Mouse (Mus musculus): ENCODE measurements around the gene Ccdc157.
A peak's percentile ranks its signal among the peaks of the same experiment; 100 is the strongest.
"Not testable (repeated sequence)": the region's sequence is repeated elsewhere in the genome, so short reads cannot be mapped to it uniquely, and the experiment has no call there.

Gene Ccdc157

GRCm38 (mm10) chr11:4182061-4182460, 22.0 kb upstream of the Ccdc157 start:
- DNase-seq: peak; percentile 92

- peak; percentile 95 for DNase-seq
Observed at GRCm38 (mm10) chr11:4177716-4178115, 17.6 kb upstream of the Ccdc157 start.

DNA sequence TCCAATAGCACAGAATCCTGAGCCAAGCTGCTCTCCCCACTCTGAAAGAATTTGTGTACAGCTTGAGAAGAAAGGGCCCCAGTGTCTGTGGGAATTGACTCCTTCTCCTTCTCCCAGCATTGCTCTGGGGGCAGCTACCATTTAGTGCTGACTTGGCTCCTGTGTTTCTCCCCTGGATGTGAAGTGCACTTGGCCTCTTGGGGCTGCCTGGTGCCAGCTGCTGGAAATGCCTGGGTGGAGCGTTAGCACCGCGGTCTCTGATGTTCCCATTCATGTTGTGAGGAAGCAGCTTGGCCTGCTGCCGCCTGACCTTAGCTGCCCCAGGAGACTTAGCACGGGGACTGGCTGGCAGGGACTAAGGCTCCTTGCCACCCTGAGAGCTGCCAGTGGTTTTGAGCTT, 14.5 kb upstream of the Ccdc157 start:
- peak; percentile 98 for DNase-seq

- DNase-seq: no peak
Observed at GRCm38 (mm10) chr11:4166467-4167090, 6.5 kb upstream of the Ccdc157 start.

GRCm38 (mm10) chr11:4164701-4165100, 4.6 kb upstream of the Ccdc157 start:
- DNase-seq: no peak

- DNase-seq: no peak
Observed at GRCm38 (mm10) chr11:4160758-4161480, 826 bp upstream of the Ccdc157 start.

DNA sequence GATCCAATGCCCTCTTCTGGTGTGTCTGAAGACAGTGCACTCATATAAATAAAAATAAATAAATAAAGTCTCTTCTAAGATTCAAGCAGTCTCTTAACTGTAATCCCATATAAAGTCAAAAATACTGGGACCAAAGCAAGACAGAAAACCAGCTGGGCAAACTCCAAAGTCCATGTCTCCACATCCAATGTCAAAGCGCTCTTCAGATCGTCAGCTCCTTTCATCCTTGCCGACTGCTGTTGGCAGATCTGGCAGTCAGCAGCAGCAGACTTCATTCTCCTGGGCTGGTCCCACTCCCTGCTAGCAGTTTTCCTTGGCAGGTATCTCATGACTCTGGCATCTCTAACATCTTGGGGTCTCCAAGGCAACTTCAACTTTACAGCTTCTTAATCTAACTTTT, 1.4 kb downstream of the Ccdc157 start:
- no peak for DNase-seq

DNA sequence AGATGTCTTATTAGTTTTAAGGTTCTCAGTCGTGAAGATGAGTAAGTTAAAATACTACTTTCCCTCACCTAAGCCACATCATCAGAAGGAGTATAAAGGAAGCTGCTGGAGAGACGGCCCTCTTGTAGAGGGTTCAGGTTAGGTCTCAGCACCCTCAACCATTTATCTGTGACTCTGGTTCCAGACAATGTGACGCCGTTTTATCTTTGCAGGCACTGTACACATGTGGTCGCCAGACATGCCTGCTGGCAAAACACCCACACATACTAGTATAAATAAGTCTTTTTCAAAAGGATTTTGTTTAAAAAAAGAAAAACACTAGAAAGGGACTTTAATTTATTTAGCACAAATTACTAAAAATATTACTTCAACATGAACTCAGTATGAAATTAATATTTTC, 4.5 kb downstream of the Ccdc157 start:
- DNase-seq: no peak

DNA sequence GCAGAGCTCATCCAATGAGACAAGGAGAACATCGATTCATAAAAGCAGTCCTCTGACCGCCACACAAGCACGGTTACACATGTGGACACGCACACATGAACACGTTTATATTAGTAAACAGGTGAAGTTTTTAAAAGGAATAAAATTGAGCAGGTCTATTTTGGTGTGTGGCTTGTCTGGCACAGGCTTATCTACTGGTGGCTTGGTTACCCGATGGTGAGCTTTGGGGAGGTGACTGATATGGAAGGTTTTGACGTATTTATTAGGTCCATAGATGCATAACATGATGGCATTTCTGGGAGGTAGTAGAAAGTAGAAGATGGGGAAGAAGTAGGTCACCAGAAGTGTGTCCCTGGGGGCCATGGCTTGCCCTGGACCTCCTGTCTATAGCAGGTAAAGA, 6.4 kb downstream of the Ccdc157 start:
- no peak for DNase-seq

- no peak for DNase-seq
Observed at GRCm38 (mm10) chr11:4149886-4150285, 10.2 kb downstream of the Ccdc157 start.

GRCm38 (mm10) chr11:4148536-4149156, 11.4 kb downstream of the Ccdc157 start:
- no peak for DNase-seq

- DNase-seq: peak; percentile 97
Observed at GRCm38 (mm10) chr11:4148120-4148519, 12.0 kb downstream of the Ccdc157 start.

DNA sequence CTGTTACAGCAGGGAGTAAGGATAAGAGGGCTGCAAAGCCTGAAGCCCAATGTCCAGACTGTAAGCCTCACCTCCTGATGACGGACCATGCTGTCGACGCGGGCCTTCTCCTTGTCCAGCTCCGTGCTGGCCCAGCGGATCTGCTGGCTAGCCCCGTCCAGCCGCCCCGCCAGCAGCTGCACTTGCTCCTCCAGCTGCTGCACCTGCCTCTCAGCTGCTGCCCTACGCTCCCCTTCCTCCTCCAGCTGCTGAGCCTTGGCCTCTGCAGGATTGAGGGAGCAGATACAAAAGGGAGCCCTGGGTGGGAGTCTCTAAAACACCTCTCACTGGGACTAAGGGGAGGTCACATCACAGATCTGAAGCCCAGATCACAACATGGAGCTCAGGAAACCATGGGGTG, 13.0 kb downstream of the Ccdc157 start:
- no peak for DNase-seq

DNA sequence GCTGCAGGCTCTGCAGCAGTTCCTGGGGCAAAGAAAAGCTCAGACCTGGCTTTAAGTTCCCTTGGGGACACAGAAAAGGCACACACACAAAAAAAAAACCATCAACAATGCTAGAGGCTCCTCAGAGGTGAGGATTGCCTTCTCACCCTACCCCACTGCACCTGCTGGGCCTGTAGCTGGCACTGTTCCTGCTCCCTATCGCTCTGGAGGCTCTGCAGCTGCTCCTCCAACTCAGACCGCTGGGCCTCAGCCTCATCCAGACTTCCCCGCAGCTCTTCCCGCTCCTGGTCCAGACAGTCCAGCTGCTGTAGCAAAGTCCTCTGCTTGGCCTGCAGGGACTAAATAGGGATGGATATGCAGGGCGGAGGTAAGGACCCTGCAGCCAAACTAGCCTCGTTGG, 13.7 kb downstream of the Ccdc157 start:
- DNase-seq: no peak

GRCm38 (mm10) chr11:4143281-4144062, 16.6 kb downstream of the Ccdc157 start:
- no peak for DNase-seq

- DNase-seq: no peak
Observed at GRCm38 (mm10) chr11:4142352-4142751, 17.7 kb downstream of the Ccdc157 start.

GRCm38 (mm10) chr11:4141505-4141904, 18.6 kb downstream of the Ccdc157 start:
- DNase-seq: no peak

DNA sequence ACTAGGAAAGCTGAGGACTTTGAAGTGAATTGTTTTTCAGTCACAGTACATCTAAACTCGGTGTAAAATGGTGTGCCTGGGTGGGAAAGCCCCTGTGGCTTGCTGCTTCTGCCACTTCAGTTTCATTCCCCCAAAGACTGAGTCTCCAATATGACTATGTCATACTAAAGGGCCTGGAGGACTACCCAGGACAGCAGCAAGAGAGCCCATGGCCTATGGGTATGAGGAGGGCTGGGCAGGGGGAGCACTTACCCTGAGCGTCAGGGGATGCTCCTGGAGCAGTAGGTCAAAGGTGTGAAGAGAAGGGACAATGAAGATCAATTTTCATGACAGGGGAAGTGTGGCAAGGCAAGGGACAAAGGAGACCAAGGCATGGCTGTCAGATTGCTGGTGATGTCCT, 21.1 kb downstream of the Ccdc157 start:
- DNase-seq: no peak

- peak; percentile 99 for DNase-seq
Observed at GRCm38 (mm10) chr11:4134986-4135935, 24.8 kb downstream of the Ccdc157 start, which contains the start of gene Rnf215. TSS of gene Rnf215 (plus strand) at chr11:4135202.

DNA sequence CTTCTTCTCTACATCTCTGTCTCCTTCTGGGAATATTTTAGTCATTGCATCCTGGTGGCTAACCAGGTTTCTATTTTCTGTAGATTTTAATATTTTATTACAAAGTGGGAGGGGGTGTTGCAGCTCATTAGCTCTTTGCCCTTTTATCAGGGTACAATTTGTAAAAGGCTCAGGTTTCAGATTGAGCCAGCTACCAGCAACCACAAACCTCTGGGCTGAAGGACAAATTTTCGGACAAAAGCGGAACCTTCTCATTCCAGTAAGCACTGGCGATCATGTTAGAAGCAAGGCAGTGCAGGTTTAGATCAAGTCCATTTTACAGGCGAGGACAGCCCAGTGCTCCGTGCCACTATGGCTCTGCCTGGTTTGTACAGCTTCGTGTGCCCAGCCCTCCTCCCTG, 25.7 kb downstream of the Ccdc157 start:
- no peak for DNase-seq

DNA sequence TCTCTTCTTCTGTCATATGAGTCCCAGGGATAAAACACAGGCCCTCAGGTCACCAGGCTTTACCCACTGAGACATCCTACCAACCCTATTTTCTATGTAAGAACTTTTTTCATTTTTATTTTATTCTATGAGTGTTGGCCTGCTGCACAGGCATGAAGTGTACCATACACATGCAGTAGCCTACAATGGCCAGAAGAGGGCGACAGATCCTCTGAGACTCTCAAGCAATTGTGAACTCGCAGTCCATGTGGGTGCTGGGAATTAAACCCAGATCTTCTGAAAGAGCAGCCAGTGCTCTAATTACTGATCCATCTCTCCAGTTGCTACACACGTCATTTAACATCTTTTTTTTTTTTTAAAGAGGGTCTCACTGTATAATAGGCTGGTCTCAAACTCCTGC, 26.6 kb downstream of the Ccdc157 start:
- DNase-seq: no peak

GRCm38 (mm10) chr11:4128461-4128860, 31.6 kb downstream of the Ccdc157 start:
- not testable (repeated sequence) for DNase-seq

Data from heart, adult 11 months (tissue).